Mouse (Mus musculus) midbrain, embryonic 11.5 days (tissue): ENCODE measurements at regions not wholly inside any gene's neighbourhood (a gene's known extent, or its start where the extent isn't known, plus 50 kb on each side); places are given as distances from the start of the nearest gene placed in this dataset.

Source experiments
- ATAC-seq: fragments of 200-750 bp; cut with Nextera tagmentation; 2 replicates; pipeline ENCODE4 v1.8.0; 2017; ENCODE audit warnings: moderate TSS enrichment, moderate library complexity; ENCODE audit not compliant: low FRiP score
- DNase-seq: peaks from one replicate; pipeline ENCODE4 v3.0.0; 2015; ENCODE audit warnings: low spot score; ENCODE audit errors: missing footprints
- H3K27ac ChIP-seq: fragments of 300-500 bp; sonication (generic); 2 replicates; pipeline ENCODE4 v1.5.1; 2014; ENCODE audit warnings: low read depth, low read length
- H3K27me3 ChIP-seq: fragments of 300-500 bp; sonication (generic); 2 replicates; pipeline ENCODE4 v1.6.1; 2014; ENCODE audit warnings: mild to moderate bottlenecking, low read length, moderate library complexity, mixed read lengths; ENCODE audit not compliant: control insufficient read depth, insufficient read depth
- H3K36me3 ChIP-seq: fragments of 300-500 bp; sonication (generic); 2 replicates; pipeline ENCODE4 v1.6.1; 2014; ENCODE audit warnings: mild to moderate bottlenecking, low read length, moderate library complexity, mixed read lengths; ENCODE audit not compliant: control insufficient read depth, insufficient read depth
- H3K4me1 ChIP-seq: fragments of 300-500 bp; sonication (generic); 2 replicates; pipeline ENCODE4 v1.6.1; 2014; ENCODE audit warnings: low read length; ENCODE audit not compliant: control insufficient read depth, insufficient read depth
- H3K4me2 ChIP-seq: fragments of 300-500 bp; sonication (generic); 2 replicates; pipeline ENCODE4 v1.6.1; 2014; ENCODE audit warnings: mild to moderate bottlenecking, moderate library complexity
- H3K4me3 ChIP-seq: fragments of 300-500 bp; sonication (generic); 2 replicates; pipeline ENCODE4 v1.5.1; 2014; ENCODE audit warnings: low read depth, low read length
- H3K9ac ChIP-seq: fragments of 300-500 bp; sonication (generic); 2 replicates; pipeline ENCODE4 v1.6.1; 2014; ENCODE audit warnings: low read length
- H3K9me3 ChIP-seq: fragments of 300-500 bp; sonication (generic); 2 replicates; pipeline ENCODE4 v1.6.1; 2016; ENCODE audit warnings: low read length; ENCODE audit not compliant: control insufficient read depth
- WGBS: fragments of 180-500 bp; shearing (Covaris S2); extraction: QIAGEN DNeasy Blood & Tissue Kit; methylation state at CpG from one replicate; pipeline ENCODE4 v1.1.7; 2014; 5-methylcytosine and 5-hydroxymethylcytosine counted together

DNA sequence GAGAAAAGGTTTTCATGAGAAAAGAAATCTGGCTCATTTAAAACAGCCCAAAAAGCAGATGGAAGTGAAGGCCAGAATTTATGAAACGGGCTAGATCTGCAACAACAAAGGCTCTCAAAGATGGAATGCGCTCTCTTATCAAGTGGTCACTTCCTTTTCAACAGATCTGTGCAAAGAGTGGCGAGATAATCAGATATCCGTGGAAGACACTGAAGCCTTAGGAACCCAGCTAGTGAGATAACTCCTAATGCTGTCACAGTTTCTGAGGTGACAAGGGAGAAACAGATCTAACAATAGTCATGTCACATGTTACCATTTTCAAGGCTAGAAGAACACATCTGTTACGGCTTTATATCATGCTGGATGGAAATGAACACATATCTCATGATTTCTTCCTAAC, 107.1 kb downstream of the Tmco5 start:
- H3K27me3 ChIP-seq = no peaks in the 10 kb centered on the region
- no peak overlapping the region for H3K27ac ChIP-seq
- ATAC-seq = no peak
- DNase-seq = peak; percentile 62
- no peak overlapping the region for H3K4me3 ChIP-seq
- H3K36me3 ChIP-seq = no peaks in the 10 kb centered on the region
- no peaks in the 10 kb centered on the region; the same call in 1 of the 2 replicates for H3K9me3 ChIP-seq
- WGBS = 75% methylated on average over 5 of the region's 5 CpGs
- H3K9ac ChIP-seq = no peak overlapping the region
- peaks cover 3% of the 10 kb centered on the region; the same call in 1 of the 2 replicates for H3K4me1 ChIP-seq
- H3K4me2 ChIP-seq = no peak overlapping the region

DNA sequence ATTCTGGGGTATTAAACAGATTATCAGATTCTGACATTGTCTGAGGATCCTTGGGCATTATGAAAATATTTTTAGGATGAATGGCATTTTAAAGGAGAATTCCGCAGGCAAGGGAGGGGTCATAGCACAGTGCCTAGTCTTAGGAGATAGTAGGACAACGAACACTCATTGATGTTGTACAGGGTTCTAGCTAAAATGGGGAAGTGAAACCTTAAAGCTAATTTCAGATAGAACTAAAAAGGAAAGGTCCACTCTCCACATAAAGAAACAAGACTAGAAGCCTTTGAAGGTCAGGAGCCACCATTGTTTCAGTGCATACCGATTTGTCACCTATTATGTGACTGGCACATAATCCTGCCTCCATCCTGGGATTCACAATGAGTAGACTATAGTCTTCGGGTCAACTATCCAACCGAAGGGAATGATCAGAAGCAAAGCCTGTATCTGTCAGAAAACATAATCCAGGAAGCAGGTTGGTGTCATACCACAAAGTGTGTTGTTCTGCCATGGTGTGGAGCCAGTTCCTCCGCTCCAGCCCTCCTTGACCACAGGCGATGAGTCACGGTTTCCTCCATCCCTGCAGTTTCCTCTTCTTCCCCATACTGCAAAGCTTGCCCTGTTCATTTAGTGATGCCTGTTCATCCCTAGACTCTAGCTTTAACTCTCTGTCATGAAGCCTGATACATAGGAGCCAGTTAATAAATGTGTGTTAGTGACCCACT, 110.6 kb downstream of the Tmco5 start:
- DNase-seq (peak; percentile 45), ATAC-seq (no peak)
- Histone ChIP-seq H3K4me1 (peaks cover 4% of the 10 kb centered on the region; the same call in 1 of the 2 replicates), H3K9me3 (no peaks in the 10 kb centered on the region), H3K36me3 (no peaks in the 10 kb centered on the region), H3K4me2 (no peak overlapping the region), H3K4me3 (no peak overlapping the region), H3K27ac (no peak overlapping the region), H3K9ac (no peak overlapping the region), H3K27me3 (no peaks in the 10 kb centered on the region)
- 89% methylated on average over 8 of the region's 8 CpGs for WGBS

DNA sequence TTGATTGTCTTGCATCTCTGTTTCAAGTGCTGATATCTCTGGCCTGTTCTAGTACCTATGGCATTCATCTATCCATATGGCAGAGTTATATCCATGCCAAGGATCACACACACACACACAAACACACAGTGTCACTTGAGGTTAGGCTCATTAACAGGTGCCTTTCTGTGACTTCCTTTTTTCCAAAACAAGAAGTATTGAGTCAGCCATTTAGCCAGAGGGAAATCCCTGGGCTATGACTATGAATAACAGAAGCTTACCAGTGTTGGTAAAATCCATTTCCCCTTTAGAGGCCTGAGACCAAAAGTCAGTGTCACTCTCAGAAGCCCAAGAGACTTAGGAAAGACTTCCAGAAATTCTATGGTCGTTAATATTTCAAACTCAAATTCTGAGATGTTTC, 111.6 kb downstream of the Tmco5 start:
- Histone ChIP-seq H3K4me2 (no peak overlapping the region), H3K27me3 (no peaks in the 10 kb centered on the region), H3K9me3 (no peaks in the 10 kb centered on the region), H3K4me3 (no peak overlapping the region), H3K4me1 (peaks cover 5% of the 10 kb centered on the region; the same call in 1 of the 2 replicates), H3K9ac (no peak overlapping the region), H3K27ac (no peak overlapping the region), H3K36me3 (no peaks in the 10 kb centered on the region)
- WGBS = 93% methylated on average over 1 of the region's 1 CpGs
- DNase-seq (no peak), ATAC-seq (no peak)

DNA sequence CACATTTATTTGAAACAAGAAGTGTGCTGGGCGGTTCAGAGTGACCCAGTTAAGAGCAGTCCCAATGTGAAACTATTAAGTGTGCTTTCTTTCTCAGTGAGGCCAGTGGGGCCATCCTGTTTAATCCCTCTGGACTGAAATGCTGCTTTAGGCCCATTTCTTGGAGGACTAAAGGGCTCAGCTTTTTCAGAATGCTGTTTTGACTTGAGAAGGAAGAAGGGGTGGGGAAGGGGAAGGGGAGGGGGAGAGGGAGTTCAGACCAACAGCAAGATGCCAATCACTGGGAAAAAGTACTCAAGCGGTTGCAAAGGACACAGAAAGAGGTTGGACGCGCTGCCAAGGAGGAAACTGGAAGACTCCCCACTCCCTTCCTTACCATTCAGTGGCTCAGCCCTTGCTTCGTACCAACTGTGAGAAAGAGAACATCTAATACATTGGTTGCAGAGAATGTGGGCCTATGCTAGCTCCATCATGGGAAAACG, 113.1 kb downstream of the Tmco5 start:
- Histone ChIP-seq H3K9me3 (no peaks in the 10 kb centered on the region), H3K36me3 (no peaks in the 10 kb centered on the region), H3K4me2 (no peak overlapping the region), H3K4me3 (no peak overlapping the region), H3K4me1 (peaks cover 6% of the 10 kb centered on the region; the same call in 1 of the 2 replicates), H3K27me3 (no peaks in the 10 kb centered on the region), H3K27ac (no peak overlapping the region), H3K9ac (no peak overlapping the region)
- ATAC-seq = no peak
- peak; percentile 81 for DNase-seq
- 51% methylated on average over 6 of the region's 6 CpGs for WGBS

DNA sequence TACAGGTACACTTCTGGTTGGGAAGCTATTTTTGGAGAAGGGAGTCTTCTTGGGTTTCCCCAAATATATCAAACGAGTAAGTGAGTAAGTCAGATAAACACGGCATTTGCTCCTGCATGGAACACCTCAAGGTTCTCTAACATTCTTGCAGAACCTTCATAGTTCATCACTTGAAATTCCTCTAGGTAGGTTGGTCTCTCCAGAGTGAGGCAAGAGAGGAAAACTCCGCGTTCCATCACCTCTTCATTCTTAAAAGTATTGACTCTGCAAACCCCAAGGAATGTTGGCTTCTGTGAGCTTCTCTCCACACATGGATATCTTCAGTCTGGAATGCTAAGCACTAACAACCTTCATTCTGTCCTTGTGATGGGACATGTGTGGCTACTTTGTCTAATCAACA, 115.2 kb downstream of the Tmco5 start:
- H3K4me1 ChIP-seq = peaks cover 6% of the 10 kb centered on the region; the same call in 1 of the 2 replicates
- no peak overlapping the region for H3K4me2 ChIP-seq
- ATAC-seq (no peak), DNase-seq (peak; percentile 37)
- 96% methylated on average over 4 of the region's 4 CpGs for WGBS
- no peaks in the 10 kb centered on the region for H3K9me3 ChIP-seq
- H3K27ac ChIP-seq = no peak overlapping the region
- H3K9ac ChIP-seq = no peak overlapping the region
- H3K27me3 ChIP-seq = no peaks in the 10 kb centered on the region
- H3K4me3 ChIP-seq = no peak overlapping the region
- no peaks in the 10 kb centered on the region for H3K36me3 ChIP-seq

DNA sequence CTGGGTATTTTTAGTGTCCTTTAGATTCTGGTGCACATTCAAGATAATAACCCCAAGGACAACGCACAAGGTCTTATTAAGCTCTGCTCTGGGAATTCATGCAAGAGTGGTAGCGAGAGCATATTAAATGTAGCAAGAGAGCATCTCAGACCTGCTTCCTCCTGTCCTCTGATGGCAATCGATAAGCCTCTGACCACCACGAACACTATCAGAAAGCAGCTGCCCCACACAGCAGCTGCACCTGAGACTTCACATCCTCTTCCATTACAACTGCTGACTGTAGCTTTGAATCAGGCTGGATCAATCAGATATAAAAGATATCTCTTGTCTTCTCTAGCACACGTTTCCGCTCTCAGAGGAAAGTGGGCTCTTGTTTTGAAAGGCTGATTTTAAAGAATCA, 117.8 kb downstream of the Tmco5 start:
- Histone ChIP-seq H3K9me3 (no peaks in the 10 kb centered on the region), H3K9ac (no peak overlapping the region), H3K4me1 (peaks cover 6% of the 10 kb centered on the region; the same call in 1 of the 2 replicates), H3K27ac (no peak overlapping the region), H3K27me3 (no peaks in the 10 kb centered on the region), H3K4me3 (no peak overlapping the region), H3K4me2 (no peak overlapping the region), H3K36me3 (no peaks in the 10 kb centered on the region)
- no peak for DNase-seq
- WGBS = 74% methylated on average over 6 of the region's 6 CpGs
- 0 out of 2 replicates have a peak, but pooled peaks have one; percentile 35 for ATAC-seq

DNA sequence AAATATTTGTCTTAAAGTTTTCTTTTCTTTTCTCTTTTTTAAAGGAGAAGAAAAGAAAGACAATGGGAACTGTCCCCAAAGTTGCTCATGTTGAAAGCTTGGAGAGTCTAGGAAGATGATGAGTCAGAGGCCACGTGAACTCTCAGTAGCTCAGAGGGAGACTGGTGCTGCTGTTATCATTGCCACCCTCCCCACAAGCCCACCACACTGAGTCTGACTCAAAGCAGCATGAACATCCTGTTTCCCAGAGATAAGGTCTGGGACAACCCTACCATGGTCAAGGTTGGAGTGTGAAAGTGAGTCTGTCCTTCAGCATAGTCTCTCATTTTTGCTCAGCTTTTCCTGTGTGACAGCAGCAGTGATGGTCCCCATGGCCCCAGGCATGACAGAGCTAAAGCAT, 120.3 kb downstream of the Tmco5 start:
- Histone ChIP-seq H3K4me3 (no peak overlapping the region), H3K9ac (no peak overlapping the region), H3K4me1 (0 out of 2 replicates have a peak, but pooled peaks cover 2% of the 10 kb centered on the region), H3K9me3 (no peaks in the 10 kb centered on the region), H3K27ac (no peak overlapping the region), H3K36me3 (no peaks in the 10 kb centered on the region), H3K27me3 (no peaks in the 10 kb centered on the region), H3K4me2 (no peak overlapping the region)
- ATAC-seq (no peak), DNase-seq (no peak)
- WGBS = 77% methylated on average over 1 of the region's 1 CpGs

DNA sequence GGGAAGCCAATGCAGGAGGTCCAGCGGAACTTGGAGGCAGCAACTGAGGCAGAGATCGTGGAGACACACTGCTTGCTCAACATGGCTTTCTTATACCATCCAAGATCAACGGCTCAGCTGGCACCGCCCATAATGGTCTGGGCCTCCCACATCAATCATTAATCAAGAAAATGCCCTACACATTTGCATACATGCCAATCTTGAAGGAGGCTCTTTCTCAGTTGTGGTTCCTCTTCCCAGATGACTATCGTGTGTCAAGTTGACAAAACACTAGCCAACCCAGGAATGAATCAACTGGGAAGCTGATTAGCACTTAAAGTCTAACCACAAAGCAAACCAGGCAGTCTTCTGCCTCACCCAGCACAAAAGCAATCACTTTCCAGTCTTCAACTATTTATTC, 121.1 kb downstream of the Tmco5 start:
- no peaks in the 10 kb centered on the region for H3K27me3 ChIP-seq
- no peak overlapping the region for H3K4me2 ChIP-seq
- peak; percentile 45 for DNase-seq
- H3K36me3 ChIP-seq = no peaks in the 10 kb centered on the region
- 91% methylated on average over 5 of the region's 5 CpGs for WGBS
- no peak overlapping the region for H3K27ac ChIP-seq
- no peak for ATAC-seq
- no peak overlapping the region for H3K4me3 ChIP-seq
- 0 out of 2 replicates have a peak, but pooled peaks cover 2% of the 10 kb centered on the region for H3K4me1 ChIP-seq
- H3K9ac ChIP-seq = no peak overlapping the region
- H3K9me3 ChIP-seq = no peaks in the 10 kb centered on the region

DNA sequence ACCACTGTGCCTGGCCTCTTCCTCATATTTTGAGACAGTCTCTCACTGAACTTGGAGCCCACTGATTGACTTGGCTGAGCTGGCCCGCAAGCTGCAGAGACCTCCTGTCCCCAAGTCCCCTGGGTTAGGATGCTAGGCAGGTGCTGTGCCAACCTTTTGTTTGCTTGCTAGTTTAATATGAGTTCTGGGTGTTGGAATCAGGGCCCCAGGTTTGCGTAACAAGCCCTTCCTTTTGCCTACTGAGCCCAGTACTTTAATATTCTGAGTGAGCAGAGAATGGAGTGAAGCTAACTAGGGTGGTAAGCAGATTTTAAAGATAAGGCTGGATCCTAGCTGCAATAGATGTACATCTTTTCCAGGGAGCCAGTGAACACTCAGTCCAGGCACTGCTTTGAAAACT, 117.2 kb upstream of the Spred1 start:
- Histone ChIP-seq H3K4me3 (no peak overlapping the region), H3K4me1 (no peaks in the 10 kb centered on the region), H3K4me2 (no peak overlapping the region), H3K36me3 (no peaks in the 10 kb centered on the region), H3K9ac (no peak overlapping the region), H3K27me3 (no peaks in the 10 kb centered on the region), H3K27ac (no peak overlapping the region), H3K9me3 (no peaks in the 10 kb centered on the region)
- 94% methylated on average over 2 of the region's 2 CpGs for WGBS
- peak; percentile 54 for DNase-seq
- no peak for ATAC-seq
